Mouse (Mus musculus) bone marrow, adult 2 months (tissue): Measurements from ENCODE around the gene Hpgd. TPM values are rescaled to one million over a fixed set of nuclear protein-coding genes. Genes with fewer than 3 reads are reported as not detected.
A peak's percentile ranks its signal among the peaks of the same experiment; 100 is the strongest.
"Not testable (repeated sequence)": the region's sequence is repeated elsewhere in the genome, so short reads cannot be mapped to it uniquely, and the experiment has no call there.

Experiments
- H3K27ac ChIP-seq: fragments of 200-500 bp; 2 replicates; pipeline ENCODE4 v1.5.1; 2012; ENCODE audit warnings: low read depth, mild to moderate bottlenecking, control low read depth, inconsistent platforms, low read length; ENCODE audit not compliant: control insufficient read depth, poor library complexity, insufficient read depth
- H3K4me1 ChIP-seq: fragments of 200-500 bp; 2 replicates; pipeline ENCODE4 v1.6.1; 2011; ENCODE audit warnings: low read length; ENCODE audit not compliant: control insufficient read depth, insufficient read depth
- H3K4me3 ChIP-seq: fragments of 200-500 bp; replicated peaks from 2 replicates; pipeline ENCODE3; 2011; ENCODE audit warnings: mild to moderate bottlenecking, low read depth, low read length, control low read depth; ENCODE audit not compliant: control insufficient read depth
- CTCF ChIP-seq: fragments of 200-500 bp; IDR thresholded peaks from 2 replicates; pipeline ENCODE4 v1.5.1; 2011; ENCODE audit warnings: low read length, control low read depth; ENCODE audit not compliant: control insufficient read depth, insufficient read depth
- POLR2A ChIP-seq: fragments of 200-500 bp; IDR thresholded peaks from 2 replicates; pipeline ENCODE4 v1.6.1; 2011; ENCODE audit warnings: low read depth, mild to moderate bottlenecking, control low read depth, low read length, borderline replicate concordance; ENCODE audit not compliant: control insufficient read depth
- WGBS: fragments of 180-500 bp; shearing (Covaris S2); methylation state at CpG from one replicate; pipeline ENCODE4 v1.1.7; 2018; 5-methylcytosine and 5-hydroxymethylcytosine counted together
- polyA plus RNA-seq: library from polyadenylated mRNA; stranded (reverse); fragments of >200 nt; gene quantifications from 2 replicates; pipeline ENCODE4 v1.2.4, GENCODE M21; 2011; ENCODE audit warnings: low replicate concordance; ENCODE audit not compliant: missing spikeins, insufficient read depth, insufficient read length

Gene Hpgd
- polyA plus RNA-seq, 1 experiment: 15.9 TPM

DNA sequence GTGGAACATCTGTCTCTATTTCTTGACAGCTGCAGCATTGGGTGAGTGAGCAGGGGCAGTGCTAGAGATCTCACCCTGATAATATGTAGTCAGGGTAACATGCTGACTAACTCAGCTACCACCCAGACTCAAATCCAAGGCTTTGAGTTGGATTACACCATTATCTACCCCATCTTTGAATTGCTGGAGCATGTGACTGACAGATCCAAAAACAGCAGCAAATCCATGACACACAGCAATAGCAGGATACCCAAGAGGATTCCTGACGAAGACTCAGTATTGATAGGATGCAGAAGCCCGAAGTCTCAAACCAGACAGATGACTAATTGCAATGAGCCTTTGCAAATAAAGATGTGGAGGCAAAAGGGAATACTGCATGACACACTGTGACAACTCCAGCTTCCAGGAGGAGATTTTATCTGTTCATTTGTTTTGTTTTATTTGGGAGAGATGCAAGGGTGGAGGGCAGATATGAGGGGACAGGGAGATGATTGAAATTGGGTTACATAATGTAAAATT is 15.8 kb upstream of the Hpgd start:
- no peak overlapping the region for H3K4me3 ChIP-seq
- no peak for TF ChIP-seq POLR2A
- TF ChIP-seq CTCF: no peak
- no peaks in the 10 kb centered on the region for H3K4me1 ChIP-seq
- H3K27ac ChIP-seq: no peak overlapping the region
- 68% methylated on average over 2 of the region's 2 CpGs for WGBS

DNA sequence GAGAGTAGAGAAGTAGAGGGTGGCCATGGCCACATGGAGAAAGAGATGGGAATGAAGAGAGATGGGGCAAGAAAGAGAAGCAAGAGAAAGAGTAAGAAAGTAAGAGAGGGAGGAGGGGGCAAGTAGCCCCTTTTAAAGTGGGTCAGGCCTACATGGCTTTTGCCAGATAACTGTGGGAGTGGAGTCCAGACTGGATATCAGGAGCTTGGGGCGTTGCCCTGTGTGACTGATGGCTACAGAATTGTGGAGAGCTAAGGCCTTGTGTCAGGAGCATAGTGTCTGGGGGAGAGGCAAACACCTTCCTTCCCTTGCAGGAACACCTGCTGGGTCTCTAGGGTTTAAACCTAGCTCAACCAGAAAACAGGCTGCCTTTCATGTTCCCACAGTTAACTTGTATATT is 10.4 kb upstream of the Hpgd start:
- Histone ChIP-seq H3K27ac (no peak overlapping the region), H3K4me1 (no peaks in the 10 kb centered on the region), H3K4me3 (no peak overlapping the region)
- 50% methylated on average over 1 of the region's 1 CpGs for WGBS
- TF ChIP-seq POLR2A: no peak
- TF ChIP-seq CTCF: no peak

DNA sequence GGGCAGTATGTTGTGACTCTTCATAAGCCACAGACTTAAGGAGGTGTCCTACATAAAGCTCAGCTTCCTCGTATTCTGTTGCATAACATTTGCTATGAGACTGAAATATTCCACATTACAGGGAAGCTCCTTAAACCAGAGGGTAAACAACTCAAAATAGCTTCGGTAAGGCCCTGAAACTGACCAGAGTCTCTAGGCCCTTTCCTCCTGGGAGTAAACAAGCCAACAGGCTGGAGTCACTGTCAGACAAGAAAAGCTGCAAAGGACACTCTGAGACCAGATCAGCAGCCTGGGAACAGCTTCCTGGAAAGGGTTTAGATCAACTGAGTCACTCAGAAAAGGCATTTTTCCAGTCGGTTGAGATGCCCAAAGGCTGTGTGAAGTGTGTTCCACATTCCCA is 9.4 kb upstream of the Hpgd start:
- Histone ChIP-seq H3K27ac (no peak overlapping the region), H3K4me3 (no peak overlapping the region), H3K4me1 (no peaks in the 10 kb centered on the region)
- 53% methylated on average over 3 of the region's 3 CpGs for WGBS
- no peak for TF ChIP-seq CTCF
- no peak for TF ChIP-seq POLR2A

DNA sequence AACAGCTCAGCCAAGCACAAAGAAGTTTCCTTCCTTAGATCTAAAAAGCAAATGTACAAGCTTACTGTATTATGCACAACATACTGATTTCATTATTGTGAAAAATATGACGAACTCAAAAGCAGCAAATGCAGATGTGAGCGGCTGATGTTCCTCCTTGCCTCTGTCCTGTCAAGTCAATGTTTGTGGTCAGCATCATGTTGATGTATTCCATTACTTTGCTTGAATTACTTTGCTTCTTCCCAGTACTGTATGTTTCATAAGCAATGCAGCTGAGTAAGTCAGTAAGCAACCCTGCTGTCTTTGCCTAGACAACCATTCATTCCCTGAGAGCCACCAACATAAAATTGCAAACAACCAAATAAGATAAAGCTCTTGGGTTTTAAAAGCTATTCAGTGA is 7.7 kb upstream of the Hpgd start:
- H3K4me1 ChIP-seq: no peaks in the 10 kb centered on the region
- H3K4me3 ChIP-seq: no peak overlapping the region
- H3K27ac ChIP-seq: no peak overlapping the region
- no peak for TF ChIP-seq POLR2A
- TF ChIP-seq CTCF: no peak
- WGBS: 67% methylated on average over 2 of the region's 2 CpGs

DNA sequence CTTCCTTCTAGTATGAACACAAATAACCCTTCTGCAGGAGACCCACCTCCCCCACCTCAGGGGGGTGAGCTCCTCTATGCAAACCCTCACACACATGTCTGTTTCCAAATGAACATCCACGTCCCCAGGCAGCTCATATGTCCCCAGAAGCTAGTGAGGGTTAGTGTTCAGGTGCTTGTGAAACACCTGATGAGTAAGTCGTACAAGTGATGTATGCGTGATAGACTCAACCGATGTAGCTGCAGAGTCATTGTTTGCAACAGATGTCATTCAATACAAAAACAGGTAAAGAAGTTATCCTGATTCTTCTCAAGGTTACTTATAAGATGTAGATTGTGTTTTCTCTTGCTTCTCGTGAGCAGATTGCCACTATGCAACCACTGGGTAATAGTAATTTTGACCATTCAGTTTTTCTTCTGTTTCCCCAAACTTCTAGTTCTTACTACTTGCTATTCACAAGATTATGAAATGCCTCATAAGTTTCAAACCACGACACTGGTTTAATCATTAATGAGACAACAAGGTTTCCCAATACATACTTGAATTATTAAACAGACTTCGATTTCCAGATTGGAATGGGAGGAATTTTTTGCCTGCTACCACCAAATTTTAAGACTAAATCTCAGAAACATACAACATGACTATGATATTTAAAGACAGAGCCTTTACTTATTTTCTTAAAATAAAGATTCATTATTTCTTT is 6.9 kb upstream of the Hpgd start:
- WGBS: 72% methylated on average over 7 of the region's 7 CpGs
- TF ChIP-seq CTCF (no peak), POLR2A (no peak)
- no peak overlapping the region for H3K4me3 ChIP-seq
- no peaks in the 10 kb centered on the region; the same call in 1 of the 2 replicates for H3K4me1 ChIP-seq
- no peak overlapping the region for H3K27ac ChIP-seq

DNA sequence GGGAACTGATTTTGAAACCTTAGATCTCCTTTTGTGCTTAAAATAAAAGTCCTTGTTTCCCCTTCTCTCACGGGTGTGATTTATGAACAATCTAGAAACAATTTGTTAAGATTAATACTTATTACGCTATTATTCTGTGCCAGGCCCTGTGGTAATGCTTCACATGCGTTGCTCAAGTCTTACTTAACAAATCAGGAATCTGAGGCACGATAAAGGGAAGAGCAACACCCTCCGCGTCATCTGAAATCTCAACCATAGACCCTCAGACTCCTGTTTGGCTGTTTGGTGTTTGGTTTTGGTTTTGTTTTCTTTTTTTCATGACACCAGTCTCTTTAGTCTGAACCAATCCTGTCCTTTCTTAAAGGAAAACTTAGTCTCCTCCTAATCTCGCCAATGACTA is 2.1 kb upstream of the Hpgd start:
- TF ChIP-seq POLR2A (no peak), CTCF (no peak)
- no peaks in the 10 kb centered on the region; the same call in 1 of the 2 replicates for H3K4me1 ChIP-seq
- H3K4me3 ChIP-seq: no peak overlapping the region
- 74% methylated on average over 7 of the region's 7 CpGs for WGBS
- H3K27ac ChIP-seq: no peak overlapping the region

DNA sequence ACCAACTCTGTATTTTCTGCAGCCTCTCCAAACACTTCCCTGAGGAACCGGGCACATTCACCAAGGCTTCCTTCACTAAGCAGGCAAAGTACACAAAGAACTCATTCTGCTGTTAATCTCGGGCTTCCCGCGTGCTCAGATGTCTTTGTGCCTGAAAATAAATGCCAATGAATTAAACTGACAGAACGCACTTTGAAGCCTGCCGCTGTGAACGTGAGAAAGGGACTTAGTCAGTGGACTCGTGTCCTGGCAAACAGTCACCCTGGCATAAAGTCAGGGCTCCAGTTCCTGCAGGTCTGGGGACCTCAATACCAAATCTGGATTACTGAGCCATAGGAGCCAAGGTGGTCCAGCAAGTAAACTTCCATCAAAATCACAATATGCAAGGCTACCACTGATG is 905 bp upstream of the Hpgd start:
- 27% methylated on average over 8 of the region's 8 CpGs for WGBS

DNA sequence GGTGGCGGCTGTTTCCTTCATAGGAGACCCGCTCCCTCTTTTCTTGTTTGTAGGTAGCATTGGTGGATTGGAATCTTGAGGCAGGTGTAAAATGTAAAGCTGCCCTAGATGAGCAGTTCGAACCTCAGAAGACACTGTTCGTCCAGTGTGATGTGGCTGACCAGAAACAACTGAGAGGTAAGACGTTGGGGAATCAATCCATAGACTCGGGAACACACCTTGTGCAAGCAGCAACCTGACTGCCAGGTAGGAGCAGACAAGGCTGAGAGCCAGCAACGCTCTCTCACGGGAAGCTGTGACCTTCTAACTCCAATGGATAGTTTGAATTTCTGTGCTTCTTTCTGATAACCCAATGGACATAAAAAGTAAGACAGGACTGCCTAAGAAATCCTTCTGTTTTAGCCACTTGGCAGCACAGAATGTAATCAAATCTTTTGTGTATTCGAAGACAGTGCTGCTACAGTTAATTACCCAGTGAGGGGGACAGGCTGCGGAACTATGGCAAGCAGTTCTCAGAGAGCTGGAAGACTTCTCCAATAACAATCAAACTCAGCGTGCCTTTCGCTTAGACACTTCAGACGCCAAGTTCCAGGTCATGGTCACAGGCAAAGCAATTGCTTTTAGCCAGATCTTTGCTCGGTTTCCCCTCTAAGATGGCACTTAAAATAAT is 636 bp downstream of the Hpgd start:
- no peak overlapping the region for H3K27ac ChIP-seq
- WGBS: 24% methylated on average over 14 of the region's 14 CpGs

More for the DNA sequence above, 905 bp upstream of the Hpgd start:
- no peak for TF ChIP-seq POLR2A
- TF ChIP-seq CTCF: no peak
- Histone ChIP-seq H3K27ac (no peak overlapping the region), H3K4me1 (no peaks in the 10 kb centered on the region; the same call in 1 of the 2 replicates), H3K4me3 (no peak overlapping the region)

DNA sequence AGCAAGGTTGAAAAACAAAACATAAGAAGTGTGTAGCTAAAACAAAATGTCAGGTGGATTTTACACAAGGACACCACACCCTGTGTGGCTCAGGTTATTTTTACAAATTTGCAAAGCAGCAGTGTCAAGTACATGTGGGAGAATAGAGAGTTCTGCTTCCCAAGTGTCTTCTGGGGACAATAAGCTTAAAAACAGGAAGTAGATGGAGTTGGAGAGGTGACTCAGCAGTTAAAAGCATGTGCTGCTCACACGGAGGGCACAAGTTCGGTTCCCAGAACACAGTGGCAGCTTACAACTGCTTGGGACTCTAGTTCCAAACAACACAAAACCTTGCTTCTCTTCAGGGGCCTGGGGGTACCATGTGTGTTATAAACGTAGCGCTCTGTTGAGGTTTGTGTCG is 5.0 kb downstream of the Hpgd start:
- Histone ChIP-seq H3K4me3 (no peak overlapping the region), H3K4me1 (no peaks in the 10 kb centered on the region; the same call in 1 of the 2 replicates), H3K27ac (no peak overlapping the region)
- WGBS: 57% methylated on average over 5 of the region's 5 CpGs
- TF ChIP-seq CTCF (no peak), POLR2A (no peak)

More for the DNA sequence above, 636 bp downstream of the Hpgd start:
- no peak for TF ChIP-seq CTCF
- TF ChIP-seq POLR2A: no peak
- no peaks in the 10 kb centered on the region; the same call in 1 of the 2 replicates for H3K4me1 ChIP-seq
- H3K4me3 ChIP-seq: peak overlapping the region; percentile 43

DNA sequence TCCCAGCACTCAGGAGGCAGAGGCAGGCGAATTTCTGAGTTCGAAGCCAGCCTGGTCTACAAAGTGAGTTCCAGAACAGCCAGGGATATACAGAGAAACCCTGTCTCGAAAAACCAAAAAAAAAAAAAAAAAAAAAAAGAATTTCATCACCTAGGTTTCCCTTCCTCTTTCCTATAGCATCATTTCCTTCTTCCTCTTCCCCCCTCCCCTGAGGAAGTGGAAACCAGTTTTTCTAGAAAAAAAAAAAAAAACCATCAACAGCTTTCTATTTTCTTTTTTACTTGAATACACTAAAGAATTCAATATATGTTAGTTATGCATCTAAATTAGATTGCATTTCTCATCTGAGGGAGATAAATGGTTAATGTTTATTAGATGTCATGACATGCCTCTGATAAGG is 6.9 kb downstream of the Hpgd start:
- not testable (repeated sequence) for H3K4me3 ChIP-seq, H3K27ac ChIP-seq, H3K4me1 ChIP-seq
- WGBS: 57% methylated on average over 3 of the region's 3 CpGs
